Mouse (Mus musculus): ENCODE data around the gene Ovch2. TPM values are rescaled to one million over a fixed set of nuclear protein-coding genes. Genes with fewer than 3 reads are reported as not detected.

Gene Ovch2
- not detected for polyA plus RNA-seq (2015; fragmentation: Illumina TruSeq; extraction: RNeasy Lipid Tissue Mini Kit (QIAGEN cat#74804); ENCODE audit: low read depth, low replicate concordance)

GRCm38 (mm10) chr7:107801108-107801507 is at the start of gene Ovch2:
Ovch2 (minus strand) TSS chr7:107801208.

GRCm38 (mm10) chr7:107847390-107847789 is 46.4 kb upstream of the Ovch2 start, which contains the start of gene Olfr470:
Olfr470 (minus strand) TSS chr7:107847490.

GRCm38 (mm10) chr7:107825441-107825840 is 24.4 kb upstream of the Ovch2 start, which contains the start of gene Olfr469:
Olfr469 (minus strand) TSS chr7:107825541.

GRCm38 (mm10) chr7:107811963-107812362 is 11.0 kb upstream of the Ovch2 start, which contains the start of gene Olfr467:
Olfr467 (plus strand) TSS chr7:107812263.

GRCm38 (mm10) chr7:107757308-107758151 is 43.5 kb downstream of the Ovch2 start, which contains the start of gene Cyb5r2:
Cyb5r2 (minus strand) TSS chr7:107758032.

Other genes with a start within 250 kb of the Ovch2 start
- gene Olfml1, start 233.8 kb downstream of the Ovch2 start, polyA plus RNA-seq (2015; fragmentation: Illumina TruSeq; extraction: RNeasy Lipid Tissue Mini Kit (QIAGEN cat#74804); ENCODE audit: low read depth, low replicate concordance) = 21.6 TPM
- gene Ppfibp2, start 206.0 kb downstream of the Ovch2 start, polyA plus RNA-seq (2015; fragmentation: Illumina TruSeq; extraction: RNeasy Lipid Tissue Mini Kit (QIAGEN cat#74804); ENCODE audit: low read depth, low replicate concordance) = 8.3 TPM
- not detected for gene 5330417H12Rik, start 176.0 kb downstream of the Ovch2 start, polyA plus RNA-seq (2015; fragmentation: Illumina TruSeq; extraction: RNeasy Lipid Tissue Mini Kit (QIAGEN cat#74804); ENCODE audit: low read depth, low replicate concordance)
- gene Cyb5r2, start 43.2 kb downstream of the Ovch2 start, polyA plus RNA-seq (2015; fragmentation: Illumina TruSeq; extraction: RNeasy Lipid Tissue Mini Kit (QIAGEN cat#74804); ENCODE audit: low read depth, low replicate concordance) = 0.34 TPM
- gene Olfr467, start 11.1 kb upstream of the Ovch2 start, polyA plus RNA-seq (2015; fragmentation: Illumina TruSeq; extraction: RNeasy Lipid Tissue Mini Kit (QIAGEN cat#74804); ENCODE audit: low read depth, low replicate concordance) = not detected
- gene Olfr469, start 24.3 kb upstream of the Ovch2 start, polyA plus RNA-seq (2015; fragmentation: Illumina TruSeq; extraction: RNeasy Lipid Tissue Mini Kit (QIAGEN cat#74804); ENCODE audit: low read depth, low replicate concordance) = not detected
- not detected for gene Olfr470, start 46.3 kb upstream of the Ovch2 start, polyA plus RNA-seq (2015; fragmentation: Illumina TruSeq; extraction: RNeasy Lipid Tissue Mini Kit (QIAGEN cat#74804); ENCODE audit: low read depth, low replicate concordance)
- gene Olfr472, start 96.7 kb upstream of the Ovch2 start, polyA plus RNA-seq (2015; fragmentation: Illumina TruSeq; extraction: RNeasy Lipid Tissue Mini Kit (QIAGEN cat#74804); ENCODE audit: low read depth, low replicate concordance) = not detected
- not detected for gene Olfr473, start 129.2 kb upstream of the Ovch2 start, polyA plus RNA-seq (2015; fragmentation: Illumina TruSeq; extraction: RNeasy Lipid Tissue Mini Kit (QIAGEN cat#74804); ENCODE audit: low read depth, low replicate concordance)
- not detected for gene Olfr474, start 153.4 kb upstream of the Ovch2 start, polyA plus RNA-seq (2015; fragmentation: Illumina TruSeq; extraction: RNeasy Lipid Tissue Mini Kit (QIAGEN cat#74804); ENCODE audit: low read depth, low replicate concordance)
- not detected for gene Olfr476, start 163.6 kb upstream of the Ovch2 start, polyA plus RNA-seq (2015; fragmentation: Illumina TruSeq; extraction: RNeasy Lipid Tissue Mini Kit (QIAGEN cat#74804); ENCODE audit: low read depth, low replicate concordance)
- gene Olfr477, start 185.5 kb upstream of the Ovch2 start, polyA plus RNA-seq (2015; fragmentation: Illumina TruSeq; extraction: RNeasy Lipid Tissue Mini Kit (QIAGEN cat#74804); ENCODE audit: low read depth, low replicate concordance) = not detected
- gene Olfr478, start 232.8 kb upstream of the Ovch2 start, polyA plus RNA-seq (2015; fragmentation: Illumina TruSeq; extraction: RNeasy Lipid Tissue Mini Kit (QIAGEN cat#74804); ENCODE audit: low read depth, low replicate concordance) = not detected
- gene Olfr479, start 249.5 kb upstream of the Ovch2 start, polyA plus RNA-seq (2015; fragmentation: Illumina TruSeq; extraction: RNeasy Lipid Tissue Mini Kit (QIAGEN cat#74804); ENCODE audit: low read depth, low replicate concordance) = not detected